Mouse (Mus musculus): ENCODE results near the gene Ppp2r3a. TPM values are rescaled to one million over a fixed set of nuclear protein-coding genes. Genes with fewer than 3 reads are reported as not detected.

Ppp2r3a gene
- polyA plus RNA-seq, 1 experiment from 2014 or later: 20.2 TPM

GRCm38 (mm10) chr9:101107386-101107785 is 144.2 kb downstream of the Ppp2r3a start:
- no peaks in the 10 kb centered on the region for H3K9me3 ChIP-seq (ENCODE audit: control insufficient read depth, low read depth, low read length)
- no peak overlapping the region for H3K27ac ChIP-seq (ENCODE audit: low read length)
- H3K27me3 ChIP-seq (ENCODE audit: control insufficient read depth, insufficient read depth, low read length): no peaks in the 10 kb centered on the region
- no peak overlapping the region for H3K4me3 ChIP-seq (ENCODE audit: low read depth, low read length)
- 77% methylated on average over 3 of the region's 3 CpGs for WGBS
- H3K4me1 ChIP-seq (ENCODE audit: control insufficient read depth, insufficient read depth, low read length): peaks cover 8% of the 10 kb centered on the region
- peaks cover 10% of the 10 kb centered on the region; the same call in 1 of the 2 replicates for H3K36me3 ChIP-seq (ENCODE audit: control insufficient read depth, insufficient read depth, low read length)
- H3K4me2 ChIP-seq (replicated peaks; ENCODE audit: low read depth, low read length): no peak overlapping the region
- no peak for ATAC-seq (ENCODE audit: insufficient number of reproducible peaks, insufficient read depth, low FRiP score, low read depth)
- no peak overlapping the region for H3K9ac ChIP-seq (replicated peaks; ENCODE audit: low read depth, low read length)

- no peaks in the 10 kb centered on the region for H3K27me3 ChIP-seq (ENCODE audit: control insufficient read depth, insufficient read depth, low read length)
- H3K36me3 ChIP-seq (ENCODE audit: control insufficient read depth, insufficient read depth, low read length): peaks cover 25% of the 10 kb centered on the region
- no peak overlapping the region for H3K9ac ChIP-seq (replicated peaks; ENCODE audit: low read depth, low read length)
- ATAC-seq (ENCODE audit: insufficient number of reproducible peaks, insufficient read depth, low FRiP score, low read depth): no peak
- no peak overlapping the region for H3K27ac ChIP-seq (ENCODE audit: low read length)
- H3K4me1 ChIP-seq (ENCODE audit: control insufficient read depth, insufficient read depth, low read length): peaks cover 8% of the 10 kb centered on the region
- 94% methylated on average over 6 of the region's 6 CpGs for WGBS
- no peak overlapping the region for H3K4me2 ChIP-seq (replicated peaks; ENCODE audit: low read depth, low read length)
- H3K4me3 ChIP-seq (ENCODE audit: low read depth, low read length): no peak overlapping the region
- no peaks in the 10 kb centered on the region for H3K9me3 ChIP-seq (ENCODE audit: control insufficient read depth, low read depth, low read length)
Observed at GRCm38 (mm10) chr9:101105735-101106134, 145.9 kb downstream of the Ppp2r3a start.

- Histone ChIP-seq H3K27ac (ENCODE audit: low read length) (no peak overlapping the region), H3K4me2 (replicated peaks; ENCODE audit: low read depth, low read length) (no peak overlapping the region), H3K4me3 (ENCODE audit: low read depth, low read length) (no peak overlapping the region), H3K9me3 (ENCODE audit: control insufficient read depth, low read depth, low read length) (no peaks in the 10 kb centered on the region), H3K9ac (replicated peaks; ENCODE audit: low read depth, low read length) (no peak overlapping the region), H3K36me3 (ENCODE audit: control insufficient read depth, insufficient read depth, low read length) (peaks cover 26% of the 10 kb centered on the region), H3K4me1 (ENCODE audit: control insufficient read depth, insufficient read depth, low read length) (peaks cover 8% of the 10 kb centered on the region), H3K27me3 (ENCODE audit: control insufficient read depth, insufficient read depth, low read length) (no peaks in the 10 kb centered on the region)
- ATAC-seq (ENCODE audit: insufficient number of reproducible peaks, insufficient read depth, low FRiP score, low read depth): no peak
- 88% methylated on average over 11 of the region's 11 CpGs for whole genome bisulfite sequencing
Observed at GRCm38 (mm10) chr9:101104931-101105330, 146.7 kb downstream of the Ppp2r3a start.

- Histone ChIP-seq H3K4me1 (ENCODE audit: control insufficient read depth, insufficient read depth, low read length) (no peaks in the 10 kb centered on the region), H3K4me2 (replicated peaks; ENCODE audit: low read depth, low read length) (no peak overlapping the region), H3K27me3 (ENCODE audit: control insufficient read depth, insufficient read depth, low read length) (no peaks in the 10 kb centered on the region), H3K9me3 (ENCODE audit: control insufficient read depth, low read depth, low read length) (peaks cover 4% of the 10 kb centered on the region; the same call in 1 of the 2 replicates), H3K9ac (replicated peaks; ENCODE audit: low read depth, low read length) (no peak overlapping the region), H3K36me3 (ENCODE audit: control insufficient read depth, insufficient read depth, low read length) (peaks cover 23% of the 10 kb centered on the region), H3K27ac (ENCODE audit: low read length) (no peak overlapping the region), H3K4me3 (ENCODE audit: low read depth, low read length) (no peak overlapping the region)
- 91% methylated on average over 3 of the region's 3 CpGs for WGBS
- ATAC-seq (ENCODE audit: insufficient number of reproducible peaks, insufficient read depth, low FRiP score, low read depth): no peak
Observed at GRCm38 (mm10) chr9:101102288-101102687, 149.3 kb downstream of the Ppp2r3a start.

GRCm38 (mm10) chr9:101101547-101101946 is 150.0 kb downstream of the Ppp2r3a start:
- H3K27me3 ChIP-seq (ENCODE audit: control insufficient read depth, insufficient read depth, low read length): no peaks in the 10 kb centered on the region
- H3K36me3 ChIP-seq (ENCODE audit: control insufficient read depth, insufficient read depth, low read length): peaks cover 21% of the 10 kb centered on the region
- H3K9ac ChIP-seq (replicated peaks; ENCODE audit: low read depth, low read length): no peak overlapping the region
- peaks cover 4% of the 10 kb centered on the region; the same call in 1 of the 2 replicates for H3K9me3 ChIP-seq (ENCODE audit: control insufficient read depth, low read depth, low read length)
- H3K4me3 ChIP-seq (ENCODE audit: low read depth, low read length): no peak overlapping the region
- 94% methylated on average over 8 of the region's 8 CpGs for WGBS
- no peak overlapping the region for H3K4me2 ChIP-seq (replicated peaks; ENCODE audit: low read depth, low read length)
- H3K27ac ChIP-seq (ENCODE audit: low read length): no peak overlapping the region
- no peak for ATAC-seq (ENCODE audit: insufficient number of reproducible peaks, insufficient read depth, low FRiP score, low read depth)
- H3K4me1 ChIP-seq (ENCODE audit: control insufficient read depth, insufficient read depth, low read length): no peaks in the 10 kb centered on the region

GRCm38 (mm10) chr9:101100163-101100562 is 151.4 kb downstream of the Ppp2r3a start:
- Histone ChIP-seq H3K4me3 (ENCODE audit: low read depth, low read length) (no peak overlapping the region), H3K36me3 (ENCODE audit: control insufficient read depth, insufficient read depth, low read length) (peaks cover 21% of the 10 kb centered on the region), H3K4me2 (replicated peaks; ENCODE audit: low read depth, low read length) (no peak overlapping the region), H3K9me3 (ENCODE audit: control insufficient read depth, low read depth, low read length) (peaks cover 4% of the 10 kb centered on the region; the same call in 1 of the 2 replicates), H3K9ac (replicated peaks; ENCODE audit: low read depth, low read length) (no peak overlapping the region), H3K27me3 (ENCODE audit: control insufficient read depth, insufficient read depth, low read length) (no peaks in the 10 kb centered on the region), H3K27ac (ENCODE audit: low read length) (no peak overlapping the region), H3K4me1 (ENCODE audit: control insufficient read depth, insufficient read depth, low read length) (no peaks in the 10 kb centered on the region)
- ATAC-seq (ENCODE audit: insufficient number of reproducible peaks, insufficient read depth, low FRiP score, low read depth): no peak
- 80% methylated on average over 3 of the region's 3 CpGs for WGBS

- Histone ChIP-seq H3K4me3 (ENCODE audit: low read depth, low read length) (no peak overlapping the region), H3K36me3 (ENCODE audit: control insufficient read depth, insufficient read depth, low read length) (peaks cover 16% of the 10 kb centered on the region), H3K27ac (ENCODE audit: low read length) (no peak overlapping the region), H3K4me1 (ENCODE audit: control insufficient read depth, insufficient read depth, low read length) (no peaks in the 10 kb centered on the region), H3K9me3 (ENCODE audit: control insufficient read depth, low read depth, low read length) (peaks cover 4% of the 10 kb centered on the region; the same call in 1 of the 2 replicates), H3K9ac (replicated peaks; ENCODE audit: low read depth, low read length) (no peak overlapping the region), H3K4me2 (replicated peaks; ENCODE audit: low read depth, low read length) (no peak overlapping the region), H3K27me3 (ENCODE audit: control insufficient read depth, insufficient read depth, low read length) (no peaks in the 10 kb centered on the region)
- 73% methylated on average over 6 of the region's 6 CpGs for WGBS
- ATAC-seq (ENCODE audit: insufficient number of reproducible peaks, insufficient read depth, low FRiP score, low read depth): no peak
Observed at GRCm38 (mm10) chr9:101099445-101099844, 152.2 kb downstream of the Ppp2r3a start.

GRCm38 (mm10) chr9:101097542-101097941 is 154.1 kb downstream of the Ppp2r3a start:
- Histone ChIP-seq H3K4me1 (ENCODE audit: control insufficient read depth, insufficient read depth, low read length) (no peaks in the 10 kb centered on the region), H3K27me3 (ENCODE audit: control insufficient read depth, insufficient read depth, low read length) (no peaks in the 10 kb centered on the region), H3K4me3 (ENCODE audit: low read depth, low read length) (no peak overlapping the region), H3K4me2 (replicated peaks; ENCODE audit: low read depth, low read length) (no peak overlapping the region), H3K36me3 (ENCODE audit: control insufficient read depth, insufficient read depth, low read length) (peaks cover 16% of the 10 kb centered on the region), H3K9me3 (ENCODE audit: control insufficient read depth, low read depth, low read length) (peaks cover 6% of the 10 kb centered on the region; the same call in 1 of the 2 replicates), H3K9ac (replicated peaks; ENCODE audit: low read depth, low read length) (no peak overlapping the region), H3K27ac (ENCODE audit: low read length) (no peak overlapping the region)
- 84% methylated on average over 1 of the region's 1 CpGs for WGBS
- no peak for ATAC-seq (ENCODE audit: insufficient number of reproducible peaks, insufficient read depth, low FRiP score, low read depth)

- no peaks in the 10 kb centered on the region for H3K4me1 ChIP-seq (ENCODE audit: control insufficient read depth, insufficient read depth, low read length)
- 90% methylated on average over 3 of the region's 3 CpGs for WGBS
- no peak overlapping the region; the same call in 1 of the 2 replicates for H3K27ac ChIP-seq (ENCODE audit: low read length)
- no peak for ATAC-seq (ENCODE audit: insufficient number of reproducible peaks, insufficient read depth, low FRiP score, low read depth)
- peaks cover 7% of the 10 kb centered on the region for H3K36me3 ChIP-seq (ENCODE audit: control insufficient read depth, insufficient read depth, low read length)
- H3K9ac ChIP-seq (replicated peaks; ENCODE audit: low read depth, low read length): no peak overlapping the region
- no peak overlapping the region for H3K4me2 ChIP-seq (replicated peaks; ENCODE audit: low read depth, low read length)
- no peaks in the 10 kb centered on the region for H3K27me3 ChIP-seq (ENCODE audit: control insufficient read depth, insufficient read depth, low read length)
- H3K9me3 ChIP-seq (ENCODE audit: control insufficient read depth, low read depth, low read length): peaks cover 9% of the 10 kb centered on the region; the same call in 1 of the 2 replicates
- no peak overlapping the region for H3K4me3 ChIP-seq (ENCODE audit: low read depth, low read length)
Observed at GRCm38 (mm10) chr9:101096461-101096860, 155.1 kb downstream of the Ppp2r3a start.

Measured in stomach, embryonic 14.5 days (tissue).